Mouse (Mus musculus) cerebellum, adult 11 months (tissue): ENCODE results near the gene Sar1a.

Experiments
- DNase-seq: peaks from one replicate; pipeline ENCODE4 v3.0.0; 2022

Gene Sar1a

DNA sequence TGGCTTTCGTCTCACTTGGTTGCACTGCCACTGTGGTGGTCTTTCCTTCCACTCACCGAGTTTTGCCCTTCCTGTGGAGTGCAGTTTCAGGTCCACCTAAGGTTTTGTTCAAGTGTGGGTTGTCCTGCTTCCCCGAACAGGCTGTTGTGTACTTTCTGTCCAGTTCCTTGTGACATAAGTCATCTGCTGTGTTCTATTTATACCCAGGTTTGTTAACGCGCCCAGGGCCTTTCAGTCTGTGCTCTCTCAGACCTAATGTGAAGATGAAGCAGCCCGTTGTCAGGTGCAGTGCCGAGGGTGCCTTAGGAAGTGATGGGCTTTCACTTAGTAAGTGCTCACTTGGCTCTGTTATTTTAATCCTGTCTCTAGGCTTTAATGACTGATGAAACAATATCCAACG, 9.3 kb downstream of the Sar1a start:
- no peak for DNase-seq

GRCm38 (mm10) chr10:61693563-61693962, 13.5 kb downstream of the Sar1a start:
- DNase-seq, result no peak

- DNase-seq, result peak; percentile 96
Measured at GRCm38 (mm10) chr10:61694870-61695670, 15.0 kb downstream of the Sar1a start, which contains the start of gene Tysnd1. Gene Tysnd1, plus strand, starts transcription at chr10:61695514.

DNA sequence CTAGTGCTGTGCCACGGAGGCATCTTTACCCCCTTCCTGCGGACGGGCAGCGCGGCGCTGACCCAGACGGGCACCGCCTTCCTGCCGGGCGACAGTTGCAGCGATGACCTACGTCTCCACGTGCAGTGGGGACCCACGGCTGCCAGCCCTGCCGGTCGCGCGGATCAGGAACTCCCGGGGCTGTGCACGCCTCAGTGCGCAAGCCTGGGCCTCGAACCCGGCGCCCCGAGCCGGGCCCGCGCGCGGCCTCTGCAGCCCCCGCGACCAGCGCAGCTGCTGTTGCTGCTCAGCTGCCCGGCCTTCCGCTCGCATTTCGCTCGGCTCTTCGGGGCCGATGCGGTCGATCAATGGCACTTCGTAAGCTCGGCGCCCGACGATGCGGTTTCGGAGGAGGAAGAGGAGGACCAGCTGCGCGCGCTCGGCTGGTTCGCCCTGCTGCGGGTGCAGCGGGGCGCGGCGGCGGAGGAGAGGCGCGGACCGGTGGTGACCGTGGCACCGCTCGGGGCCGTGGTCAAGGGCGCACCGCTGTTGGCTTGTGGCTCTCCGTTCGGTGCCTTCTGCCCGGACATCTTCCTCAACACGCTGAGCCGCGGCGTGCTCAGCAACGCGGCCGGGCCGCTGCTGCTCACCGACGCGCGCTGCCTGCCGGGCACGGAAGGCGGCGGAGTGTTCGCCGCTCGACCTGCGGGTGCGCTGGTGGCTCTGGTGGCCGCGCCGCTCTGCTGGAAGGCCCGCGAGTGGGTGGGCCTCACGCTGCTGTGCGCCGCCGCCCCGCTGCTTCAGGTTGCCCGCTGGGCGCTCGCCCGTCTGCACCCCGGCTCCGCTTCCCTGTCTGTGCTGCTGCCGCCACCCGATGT, 15.8 kb downstream of the Sar1a start:
- no peak for DNase-seq

DNA sequence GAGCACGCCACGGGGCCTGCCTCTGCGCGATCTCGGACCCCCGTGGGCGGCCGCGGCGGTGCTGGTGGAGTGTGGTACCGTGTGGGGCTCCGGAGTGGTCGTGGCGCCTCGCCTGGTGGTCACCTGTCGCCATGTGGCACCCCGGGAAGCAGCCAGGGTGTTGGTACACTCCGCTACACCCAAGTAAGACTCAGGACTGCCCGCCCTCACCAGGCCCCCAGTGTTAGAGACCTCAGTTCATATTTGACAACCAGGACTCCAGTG, 16.4 kb downstream of the Sar1a start:
- peak; percentile 30 for DNase-seq

- no peak for DNase-seq
Measured at GRCm38 (mm10) chr10:61697028-61697427, 16.9 kb downstream of the Sar1a start.

GRCm38 (mm10) chr10:61704663-61705062, 24.6 kb downstream of the Sar1a start:
- DNase-seq, result no peak

- no peak for DNase-seq
Measured at GRCm38 (mm10) chr10:61706412-61707375, 26.6 kb downstream of the Sar1a start.

- no peak for DNase-seq
Measured at GRCm38 (mm10) chr10:61713601-61714000, 33.5 kb downstream of the Sar1a start.

DNA sequence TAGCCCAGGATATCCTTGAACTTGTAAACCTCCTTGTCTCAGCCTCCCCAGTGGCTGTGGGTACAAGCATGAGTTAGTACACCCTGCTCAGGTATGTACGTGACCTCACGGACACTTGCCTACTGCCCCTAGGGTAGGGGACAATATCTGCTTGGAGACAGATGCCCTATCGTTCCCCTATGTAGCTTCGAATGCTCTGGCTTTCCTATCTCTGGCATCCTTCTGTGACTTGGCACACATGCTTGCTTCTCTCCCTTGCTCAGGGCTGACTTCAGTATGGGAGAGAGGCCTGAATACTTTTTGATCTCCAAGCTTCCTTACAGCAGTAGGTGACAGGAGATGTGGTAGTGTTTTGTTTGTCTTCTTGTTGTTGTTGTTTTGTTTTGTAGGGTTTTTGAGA, 34.0 kb downstream of the Sar1a start:
- no peak for DNase-seq

DNA sequence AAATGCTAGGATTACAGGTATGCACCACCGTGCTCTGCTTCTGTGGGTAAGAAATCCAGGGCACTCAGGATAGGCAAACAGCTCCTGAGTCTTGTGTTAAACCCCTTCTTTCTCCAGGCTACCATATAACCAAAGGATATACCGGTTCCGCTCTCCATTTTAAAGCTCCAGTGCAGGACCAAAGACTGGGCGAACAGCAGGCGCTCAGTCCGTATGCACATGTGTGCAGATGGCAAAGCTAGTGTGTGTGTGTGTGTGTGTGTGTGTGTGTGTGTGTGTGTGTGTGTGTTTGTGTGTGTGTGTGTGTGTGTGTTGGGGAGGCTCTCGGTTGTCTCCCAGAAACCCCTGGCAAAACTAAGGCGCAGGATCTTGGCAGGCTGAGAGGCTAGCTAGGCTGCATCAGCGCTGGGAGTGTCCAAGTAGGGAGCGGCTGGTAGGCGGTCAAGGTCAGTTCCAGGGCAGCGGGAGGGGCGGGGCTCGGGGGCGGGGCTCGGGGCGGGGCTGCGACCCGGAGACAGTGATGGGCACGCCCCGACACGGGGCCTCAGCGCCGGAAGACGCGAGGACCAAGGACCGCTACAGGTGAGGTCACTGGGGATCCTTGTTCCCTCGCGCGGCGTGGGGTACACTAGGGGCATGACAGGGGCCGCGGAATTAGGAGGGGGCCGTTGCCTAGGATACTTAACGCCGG, 34.8 kb downstream of the Sar1a start, which contains the start of gene Aifm2:
Gene Aifm2, plus strand, starts transcription at position 493 of the 691 bp plus-strand sequence.
- no peak for DNase-seq

- no peak for DNase-seq
Measured at GRCm38 (mm10) chr10:61715462-61715837, 35.4 kb downstream of the Sar1a start.

DNA sequence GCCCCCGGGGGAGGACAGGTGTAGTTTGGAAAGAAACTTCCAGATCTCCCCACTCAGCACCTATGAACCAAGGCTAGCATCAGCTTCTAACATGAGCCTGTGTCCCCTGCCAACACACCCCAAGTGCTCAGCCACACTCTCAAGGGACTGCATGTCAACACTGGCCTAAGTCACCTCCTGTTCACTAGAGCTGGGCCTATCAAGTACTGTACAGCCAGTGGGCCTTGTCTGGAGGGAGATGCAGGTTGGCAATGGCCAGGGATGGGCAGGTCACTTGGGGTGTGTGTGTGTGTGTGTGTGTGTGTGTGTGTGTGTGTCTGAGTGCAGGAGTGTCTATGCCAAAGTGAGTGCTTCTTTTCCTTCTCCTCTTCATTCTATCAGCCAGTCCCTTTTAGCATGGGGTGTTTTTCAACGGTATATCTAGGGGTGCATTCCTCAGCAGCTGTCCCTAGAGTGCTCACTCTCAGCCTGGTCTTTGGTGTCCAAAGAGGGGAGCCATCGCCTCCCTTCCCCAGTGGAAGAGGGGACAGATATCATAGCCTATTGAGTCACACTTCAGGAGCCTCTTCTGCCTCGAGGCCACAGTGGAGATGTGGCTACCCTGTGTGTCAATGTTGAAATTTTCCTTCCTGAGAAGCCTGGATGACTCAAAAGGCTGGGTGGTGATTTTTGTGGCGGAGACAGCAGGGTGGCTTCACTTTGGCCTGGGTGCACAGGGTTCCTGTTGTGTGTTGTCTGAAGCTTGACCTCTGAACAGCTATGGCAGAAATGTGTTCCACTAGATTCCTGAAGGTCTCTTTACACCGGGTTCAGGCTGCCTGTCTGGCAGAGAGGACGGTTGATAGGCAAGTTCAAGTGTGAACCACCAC, 36.1 kb downstream of the Sar1a start:
- no peak for DNase-seq

- no peak for DNase-seq
Measured at GRCm38 (mm10) chr10:61717406-61718296, 37.6 kb downstream of the Sar1a start.

- DNase-seq, result no peak
Measured at GRCm38 (mm10) chr10:61720331-61720730, 40.2 kb downstream of the Sar1a start.

- no peak for DNase-seq
Measured at GRCm38 (mm10) chr10:61722215-61722614, 42.1 kb downstream of the Sar1a start.

DNA sequence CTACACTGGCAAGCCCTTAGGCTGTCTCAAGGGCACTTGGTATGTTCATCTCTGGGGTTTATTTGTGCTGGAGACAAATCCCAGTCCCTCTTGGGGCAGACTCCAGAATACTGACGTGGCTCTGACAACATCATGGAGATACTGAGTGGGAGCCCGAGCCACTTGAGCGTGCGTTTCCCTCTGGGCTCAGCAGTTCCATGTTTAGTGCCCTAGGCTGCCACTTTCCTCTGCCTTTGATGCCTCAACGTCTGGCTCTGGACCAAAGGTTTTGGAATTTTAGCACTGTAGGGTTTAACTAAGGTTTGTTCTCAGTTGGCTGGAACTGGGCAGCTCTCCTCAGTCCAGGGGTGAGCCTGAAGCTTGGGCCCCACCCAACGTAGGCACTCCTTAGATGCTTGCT, 43.2 kb downstream of the Sar1a start:
- DNase-seq, result no peak

DNA sequence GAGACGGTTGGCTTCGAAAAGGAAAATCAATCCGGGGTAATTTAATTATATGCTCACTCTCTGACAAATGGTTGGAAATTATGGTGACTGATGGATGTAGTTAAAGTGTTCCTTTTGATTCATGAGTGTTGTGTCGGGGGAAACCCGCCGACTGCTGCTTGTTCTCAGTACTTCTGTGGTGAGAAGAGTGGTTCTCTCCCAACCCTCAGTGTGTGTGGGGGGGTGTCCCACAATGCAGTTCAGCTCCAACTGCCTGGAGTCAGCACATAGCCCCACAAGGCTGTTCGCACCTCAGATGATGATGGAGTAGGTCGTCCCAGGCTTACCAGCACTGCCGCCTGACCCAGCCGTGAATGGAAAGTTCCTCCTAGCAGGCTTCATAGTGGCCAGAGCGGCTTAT, 49.1 kb downstream of the Sar1a start:
- no peak for DNase-seq

DNA sequence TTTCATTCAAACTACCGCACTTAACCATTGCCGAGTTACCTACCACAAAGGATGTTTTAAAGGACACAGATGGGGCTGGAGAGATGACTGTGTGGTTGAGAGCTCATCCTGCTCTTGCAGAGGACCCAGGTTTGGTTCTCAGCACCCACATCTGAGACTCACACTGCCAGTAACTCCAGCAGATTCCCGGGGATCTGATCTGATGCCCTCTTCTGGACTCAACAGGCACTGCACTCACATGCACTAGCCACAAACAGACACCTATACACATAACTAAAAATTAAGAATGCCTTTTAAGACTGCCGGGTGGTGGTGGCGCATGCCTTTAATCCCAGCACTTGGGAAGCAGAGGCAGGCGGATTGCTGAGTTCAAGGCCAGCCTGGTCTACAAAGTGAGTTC, 50.1 kb downstream of the Sar1a start:
- no peak for DNase-seq

- no peak for DNase-seq
Measured at GRCm38 (mm10) chr10:61734377-61734776, 54.3 kb downstream of the Sar1a start.
